Mouse (Mus musculus): ENCODE measurements at regions not wholly inside any gene's neighbourhood (a gene's known extent, or its start where the extent isn't known, plus 50 kb on each side); places are given as distances from the start of the nearest gene placed in this dataset.
"Not testable (repeated sequence)": the region's sequence is repeated elsewhere in the genome, so short reads cannot be mapped to it uniquely, and the experiment has no call there.

DNA sequence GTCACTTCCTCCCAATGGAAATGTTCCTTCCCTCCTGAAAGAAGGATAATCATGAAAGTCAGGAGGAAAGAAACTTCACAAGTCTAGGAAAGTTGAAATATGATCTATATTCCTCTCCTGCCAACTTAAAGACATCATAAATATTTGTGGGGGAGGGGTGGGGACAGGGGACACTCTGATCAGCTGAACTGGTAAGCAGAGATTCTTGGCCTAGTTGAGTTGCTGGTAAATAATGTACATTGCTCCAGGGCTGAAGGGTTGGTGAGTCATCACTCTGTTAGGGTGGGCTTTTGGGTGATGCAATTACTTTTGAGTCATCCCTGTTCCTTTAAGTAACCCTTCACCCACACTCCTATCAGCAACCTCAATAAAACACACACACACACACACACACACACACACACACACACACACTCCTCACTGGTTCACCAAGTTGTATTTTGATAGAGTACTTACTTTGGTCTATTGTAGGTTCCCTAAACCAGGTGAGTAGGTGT lies 56.0 kb downstream of the Ccdc71l start:
- no peak overlapping the region for H3K4me2 ChIP-seq
- no peaks in the 10 kb centered on the region for H3K27me3 ChIP-seq (replicated peaks)
- H3K36me3 ChIP-seq, result no peaks in the 10 kb centered on the region
- no peaks in the 10 kb centered on the region for H3K4me1 ChIP-seq
- no peak overlapping the region for H3K4me3 ChIP-seq (replicated peaks)
- H3K27ac ChIP-seq, result no peak overlapping the region
- no peak for ATAC-seq (ENCODE audit: insufficient read depth, low FRiP score, low read depth)
- no peaks in the 10 kb centered on the region for H3K9me3 ChIP-seq
- no peak overlapping the region for H3K9ac ChIP-seq

DNA sequence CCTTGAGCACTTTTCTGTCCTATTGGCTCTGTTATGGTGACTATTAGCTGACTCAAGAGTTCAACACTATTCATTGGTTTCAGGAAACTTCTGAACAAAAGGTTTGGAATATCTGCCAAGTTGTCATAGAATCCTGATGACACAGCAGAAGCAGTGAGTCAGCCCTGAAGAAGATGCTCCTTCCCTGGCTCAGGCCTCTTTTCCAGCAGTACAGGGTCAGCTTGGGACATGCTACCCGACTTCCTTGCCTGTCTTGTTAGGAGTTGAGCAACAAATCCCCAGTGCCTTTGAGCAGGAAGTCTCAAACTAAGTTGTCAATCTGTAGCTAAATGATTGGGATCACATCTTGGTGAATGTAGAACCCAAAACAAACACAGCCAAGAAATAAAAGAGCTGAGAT lies 56.6 kb downstream of the Ccdc71l start:
- WGBS, result 62% methylated on average over 1 of the region's 1 CpGs
- Histone ChIP-seq H3K27me3 (replicated peaks) (no peaks in the 10 kb centered on the region), H3K4me3 (replicated peaks) (no peak overlapping the region), H3K4me1 (no peaks in the 10 kb centered on the region), H3K36me3 (no peaks in the 10 kb centered on the region), H3K4me2 (no peak overlapping the region), H3K27ac (no peak overlapping the region), H3K9me3 (no peaks in the 10 kb centered on the region), H3K9ac (no peak overlapping the region)
- ATAC-seq (ENCODE audit: insufficient read depth, low FRiP score, low read depth), result no peak

DNA sequence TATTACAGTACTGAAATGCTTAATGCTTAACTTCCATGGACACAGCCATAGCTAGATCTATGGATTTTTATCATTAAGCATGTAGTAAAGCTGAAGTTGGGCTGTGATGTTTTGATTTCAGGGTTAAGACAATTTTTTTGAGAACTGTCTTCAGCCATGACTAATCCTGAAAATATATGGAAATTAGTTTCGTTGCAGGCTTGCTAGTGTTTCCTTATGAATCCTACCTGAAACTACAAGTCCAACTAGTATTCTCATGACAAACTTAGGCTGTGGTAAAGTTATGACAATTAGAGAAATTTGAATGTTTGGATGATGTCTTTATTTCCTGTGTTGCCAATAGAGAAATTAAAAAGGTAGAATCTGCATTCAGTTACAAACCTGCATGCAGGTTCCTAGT lies 59.7 kb downstream of the Ccdc71l start:
- H3K4me1 ChIP-seq, result no peaks in the 10 kb centered on the region
- no peak overlapping the region for H3K27ac ChIP-seq
- no peaks in the 10 kb centered on the region for H3K27me3 ChIP-seq (replicated peaks)
- no peak overlapping the region for H3K4me2 ChIP-seq
- H3K4me3 ChIP-seq (replicated peaks), result no peak overlapping the region
- 75% methylated on average over 1 of the region's 1 CpGs for WGBS
- no peaks in the 10 kb centered on the region for H3K9me3 ChIP-seq
- H3K36me3 ChIP-seq, result no peaks in the 10 kb centered on the region
- ATAC-seq (ENCODE audit: insufficient read depth, low FRiP score, low read depth), result no peak
- no peak overlapping the region for H3K9ac ChIP-seq

DNA sequence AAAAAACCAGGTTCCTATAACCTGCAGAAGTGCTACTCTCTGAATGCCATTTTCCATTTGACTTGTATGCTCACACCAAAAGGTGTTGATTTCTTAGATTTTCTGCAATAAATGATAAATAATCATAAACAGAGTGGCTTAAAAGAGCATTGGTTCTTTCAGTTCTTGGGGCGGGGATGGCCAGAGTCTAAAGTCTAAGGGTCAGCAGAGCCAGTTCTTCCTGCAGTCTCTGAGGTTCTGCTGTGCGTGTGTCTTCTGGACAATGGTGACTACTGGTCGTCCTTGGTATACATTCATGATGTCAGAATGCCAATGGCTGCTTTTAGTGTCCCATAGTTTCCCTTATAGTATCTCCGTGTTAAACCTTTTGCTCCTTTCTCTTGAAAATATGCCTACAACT lies 66.3 kb downstream of the Ccdc71l start:
- H3K4me3 ChIP-seq (replicated peaks), result no peak overlapping the region
- no peak for ATAC-seq (ENCODE audit: insufficient read depth, low FRiP score, low read depth)

DNA sequence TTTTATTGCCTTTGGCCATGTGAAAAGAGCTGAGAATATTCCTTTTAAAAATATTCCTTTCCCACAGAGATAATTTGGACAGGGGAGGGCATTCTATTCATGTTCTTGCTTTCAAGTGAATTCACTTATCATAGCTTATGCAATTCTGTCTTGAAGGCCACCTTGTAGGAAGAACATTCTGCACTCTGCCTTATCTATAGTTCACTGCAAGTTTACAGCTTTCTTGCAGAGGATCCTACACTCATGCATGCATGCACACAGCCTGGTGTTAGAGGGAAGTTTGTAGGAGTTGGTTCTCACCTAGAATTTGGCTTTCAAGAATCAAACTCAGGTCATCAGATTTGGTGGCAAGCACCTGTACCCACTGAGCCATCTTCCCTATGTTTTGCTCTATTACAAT lies 67.4 kb downstream of the Ccdc71l start:
- Histone ChIP-seq H3K27me3 (replicated peaks) (no peaks in the 10 kb centered on the region), H3K36me3 (no peaks in the 10 kb centered on the region), H3K4me1 (no peaks in the 10 kb centered on the region), H3K4me2 (no peak overlapping the region), H3K27ac (no peak overlapping the region), H3K9me3 (no peaks in the 10 kb centered on the region), H3K4me3 (replicated peaks) (no peak overlapping the region), H3K9ac (no peak overlapping the region)
- ATAC-seq (ENCODE audit: insufficient read depth, low FRiP score, low read depth), result no peak

More for the DNA sequence above, 66.3 kb downstream of the Ccdc71l start:
- Histone ChIP-seq H3K27me3 (replicated peaks) (no peaks in the 10 kb centered on the region), H3K9me3 (no peaks in the 10 kb centered on the region), H3K36me3 (no peaks in the 10 kb centered on the region), H3K9ac (no peak overlapping the region), H3K4me1 (no peaks in the 10 kb centered on the region), H3K27ac (no peak overlapping the region), H3K4me2 (no peak overlapping the region)
- 83% methylated on average over 4 of the region's 4 CpGs for WGBS

DNA sequence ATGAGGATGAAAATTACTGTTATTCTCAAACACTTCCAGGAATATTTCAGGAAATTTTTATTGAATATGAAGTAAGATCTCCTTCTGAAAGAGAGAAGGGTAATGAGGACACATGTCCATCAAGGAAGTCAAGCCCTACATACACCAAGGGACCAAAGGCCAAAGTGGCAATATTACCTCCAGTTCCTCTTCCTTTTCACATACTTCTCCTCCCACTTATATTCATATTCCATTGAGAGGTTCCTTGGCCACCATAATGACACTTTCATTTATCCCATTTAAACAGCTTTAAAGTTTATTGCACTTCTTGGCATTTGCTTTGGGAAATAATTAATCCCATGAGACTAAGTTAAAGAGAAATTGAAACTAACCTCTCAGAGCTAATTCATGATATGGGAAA lies 70.9 kb downstream of the Ccdc71l start:
- Histone ChIP-seq H3K9me3 (no peaks in the 10 kb centered on the region), H3K4me2 (no peak overlapping the region), H3K27ac (no peak overlapping the region), H3K4me1 (no peaks in the 10 kb centered on the region), H3K27me3 (replicated peaks) (no peaks in the 10 kb centered on the region), H3K9ac (no peak overlapping the region), H3K36me3 (no peaks in the 10 kb centered on the region), H3K4me3 (replicated peaks) (no peak overlapping the region)
- no peak for ATAC-seq (ENCODE audit: insufficient read depth, low FRiP score, low read depth)

DNA sequence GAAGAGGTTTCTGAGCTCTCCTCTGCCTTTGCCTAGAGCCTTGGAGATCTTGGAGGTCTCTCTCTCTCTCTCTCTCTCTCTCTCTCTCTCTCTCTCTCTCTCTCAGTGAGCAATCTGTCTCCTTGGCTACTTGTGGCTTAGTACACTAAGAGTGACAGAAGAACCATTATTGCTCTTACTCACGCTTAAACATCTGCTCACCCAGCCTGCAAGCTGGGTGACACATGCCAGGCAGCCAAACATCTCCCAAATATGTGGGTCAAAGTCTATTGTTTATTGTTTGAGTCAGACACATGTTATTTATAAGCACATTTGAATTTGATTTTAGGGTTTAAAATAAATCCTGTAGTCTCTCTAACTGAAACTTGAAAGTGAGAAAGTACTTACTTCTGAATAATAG lies 72.7 kb downstream of the Ccdc71l start:
- Histone ChIP-seq H3K27ac (no peak overlapping the region), H3K9ac (no peak overlapping the region), H3K27me3 (replicated peaks) (no peaks in the 10 kb centered on the region), H3K4me2 (no peak overlapping the region), H3K36me3 (no peaks in the 10 kb centered on the region), H3K4me1 (no peaks in the 10 kb centered on the region), H3K9me3 (no peaks in the 10 kb centered on the region), H3K4me3 (replicated peaks) (no peak overlapping the region)
- 53% methylated on average over 1 of the region's 1 CpGs for WGBS
- no peak for ATAC-seq (ENCODE audit: insufficient read depth, low FRiP score, low read depth)

DNA sequence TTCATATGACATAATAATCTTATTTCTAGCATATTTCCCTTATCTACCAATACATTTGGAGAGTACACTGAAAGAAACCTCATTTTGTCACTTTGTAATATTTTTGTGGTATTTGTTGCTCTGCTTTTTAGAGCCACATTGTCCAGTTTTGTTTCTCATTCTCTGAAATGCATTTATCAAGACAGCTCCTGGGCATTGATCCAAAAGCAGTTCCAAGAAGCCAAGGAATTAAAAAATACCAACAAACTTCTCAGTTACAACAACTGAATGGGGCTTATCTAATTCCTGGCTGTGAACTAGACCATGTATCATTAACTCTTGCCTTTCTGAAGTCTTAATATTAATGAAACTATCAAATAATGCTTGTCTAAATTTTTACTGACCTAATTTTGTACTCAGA lies 76.3 kb downstream of the Ccdc71l start:
- H3K9me3 ChIP-seq, result no peaks in the 10 kb centered on the region
- H3K4me3 ChIP-seq (replicated peaks), result no peak overlapping the region
- H3K27me3 ChIP-seq (replicated peaks), result no peaks in the 10 kb centered on the region
- no peaks in the 10 kb centered on the region for H3K4me1 ChIP-seq
- H3K9ac ChIP-seq, result no peak overlapping the region
- H3K27ac ChIP-seq, result no peak overlapping the region
- H3K36me3 ChIP-seq, result no peaks in the 10 kb centered on the region
- H3K4me2 ChIP-seq, result no peak overlapping the region
- no peak for ATAC-seq (ENCODE audit: insufficient read depth, low FRiP score, low read depth)

DNA sequence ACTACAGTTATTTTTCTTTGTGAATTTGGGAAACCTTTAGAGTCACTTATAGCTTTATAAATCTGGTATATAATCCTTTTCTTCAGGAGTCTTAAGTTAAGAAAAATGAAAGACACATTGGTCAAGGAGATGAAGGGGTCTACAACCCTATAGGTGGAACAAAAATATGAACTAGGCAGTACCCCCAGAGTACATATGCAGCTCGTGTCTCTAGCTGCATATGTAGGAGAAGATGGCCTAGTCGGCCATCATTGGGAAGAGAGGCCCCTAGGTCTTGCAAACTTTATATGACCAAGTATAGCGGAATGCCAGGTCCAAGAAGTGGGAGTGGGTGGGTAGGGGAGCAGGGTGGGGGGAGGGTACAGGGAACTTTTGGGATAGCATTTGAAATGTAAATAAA lies 76.7 kb downstream of the Ccdc71l start:
- H3K4me2 ChIP-seq; H3K9ac ChIP-seq; H3K9me3 ChIP-seq; ATAC-seq (ENCODE audit: insufficient read depth, low FRiP score, low read depth); H3K27me3 ChIP-seq (replicated peaks); H3K4me1 ChIP-seq; H3K4me3 ChIP-seq (replicated peaks); H3K27ac ChIP-seq; H3K36me3 ChIP-seq: not testable (repeated sequence)
- 82% methylated on average over 3 of the region's 3 CpGs for WGBS

DNA sequence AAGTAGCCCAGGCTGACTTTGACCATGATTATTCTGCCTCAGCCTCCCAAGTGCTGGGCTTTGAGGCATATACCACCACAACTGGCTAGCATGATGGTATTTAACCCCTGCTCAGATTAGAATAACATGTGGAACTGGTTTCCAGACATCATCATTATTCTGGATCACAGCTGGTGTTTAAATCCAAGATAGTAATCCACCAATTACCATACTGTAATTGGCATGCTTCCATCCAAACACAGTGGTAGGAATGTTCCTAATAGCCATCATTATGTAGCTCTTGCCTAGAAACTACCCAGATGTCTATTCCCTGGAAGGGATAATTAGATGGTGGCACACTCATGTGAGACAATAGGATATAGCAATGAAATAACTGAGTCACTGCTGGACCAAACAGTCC lies 77.4 kb downstream of the Ccdc71l start:
- Histone ChIP-seq H3K27me3 (replicated peaks) (no peaks in the 10 kb centered on the region), H3K4me2 (no peak overlapping the region), H3K4me1 (no peaks in the 10 kb centered on the region), H3K27ac (no peak overlapping the region), H3K9ac (no peak overlapping the region), H3K9me3 (no peaks in the 10 kb centered on the region), H3K36me3 (no peaks in the 10 kb centered on the region), H3K4me3 (replicated peaks) (no peak overlapping the region)
- no peak for ATAC-seq (ENCODE audit: insufficient read depth, low FRiP score, low read depth)

DNA sequence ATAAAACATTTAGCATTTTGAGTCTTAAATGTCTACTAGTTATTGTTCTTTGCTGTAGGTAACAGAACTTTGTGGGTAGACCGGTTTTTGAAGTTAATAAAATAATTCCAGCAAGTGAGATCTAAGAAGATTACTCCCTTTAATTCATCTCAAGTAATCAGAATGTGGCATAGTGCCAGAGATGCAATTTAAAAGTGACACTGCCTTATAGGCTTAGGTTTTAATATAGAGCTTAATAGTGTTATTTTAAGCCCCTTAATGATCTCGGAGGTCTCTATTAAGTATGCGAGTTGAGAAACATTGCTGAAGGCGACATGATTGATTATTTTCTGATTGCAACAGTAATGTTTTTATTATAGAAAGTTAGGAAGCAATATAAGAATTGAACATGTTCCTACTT lies 78.3 kb downstream of the Ccdc71l start:
- ATAC-seq (ENCODE audit: insufficient read depth, low FRiP score, low read depth), result no peak
- 69% methylated on average over 4 of the region's 4 CpGs for WGBS
- H3K27me3 ChIP-seq (replicated peaks), result no peaks in the 10 kb centered on the region
- no peak overlapping the region for H3K4me3 ChIP-seq (replicated peaks)
- no peaks in the 10 kb centered on the region for H3K36me3 ChIP-seq
- no peak overlapping the region for H3K9ac ChIP-seq
- no peak overlapping the region for H3K27ac ChIP-seq
- no peaks in the 10 kb centered on the region for H3K4me1 ChIP-seq
- H3K4me2 ChIP-seq, result no peak overlapping the region
- no peaks in the 10 kb centered on the region for H3K9me3 ChIP-seq

DNA sequence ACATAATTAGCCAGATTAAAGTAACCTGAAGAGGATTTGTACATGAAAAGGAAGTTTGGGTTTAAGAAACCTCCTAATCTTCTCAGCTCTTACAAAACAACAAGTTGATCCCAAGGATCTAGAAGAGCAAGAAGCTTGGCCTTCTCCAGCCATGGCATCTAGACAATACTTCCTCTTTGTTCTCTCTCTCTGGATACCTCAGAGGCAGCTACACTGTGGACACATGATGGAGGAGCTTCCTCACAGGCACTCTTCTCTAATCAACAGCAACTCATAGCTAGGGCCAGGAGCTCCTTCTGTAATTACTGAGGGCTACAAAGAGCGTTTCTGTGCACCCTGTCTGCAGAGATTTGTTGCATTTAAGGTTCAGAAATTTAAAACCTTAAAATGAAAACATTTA lies 79.9 kb downstream of the Ccdc71l start:
- H3K27ac ChIP-seq, result no peak overlapping the region
- H3K4me2 ChIP-seq, result no peak overlapping the region
- no peak overlapping the region for H3K9ac ChIP-seq
- no peaks in the 10 kb centered on the region for H3K27me3 ChIP-seq (replicated peaks)
- H3K4me1 ChIP-seq, result no peaks in the 10 kb centered on the region
- no peak for ATAC-seq (ENCODE audit: insufficient read depth, low FRiP score, low read depth)
- 76% methylated on average over 1 of the region's 1 CpGs for WGBS
- no peaks in the 10 kb centered on the region for H3K9me3 ChIP-seq
- no peak overlapping the region for H3K4me3 ChIP-seq (replicated peaks)
- no peaks in the 10 kb centered on the region for H3K36me3 ChIP-seq

DNA sequence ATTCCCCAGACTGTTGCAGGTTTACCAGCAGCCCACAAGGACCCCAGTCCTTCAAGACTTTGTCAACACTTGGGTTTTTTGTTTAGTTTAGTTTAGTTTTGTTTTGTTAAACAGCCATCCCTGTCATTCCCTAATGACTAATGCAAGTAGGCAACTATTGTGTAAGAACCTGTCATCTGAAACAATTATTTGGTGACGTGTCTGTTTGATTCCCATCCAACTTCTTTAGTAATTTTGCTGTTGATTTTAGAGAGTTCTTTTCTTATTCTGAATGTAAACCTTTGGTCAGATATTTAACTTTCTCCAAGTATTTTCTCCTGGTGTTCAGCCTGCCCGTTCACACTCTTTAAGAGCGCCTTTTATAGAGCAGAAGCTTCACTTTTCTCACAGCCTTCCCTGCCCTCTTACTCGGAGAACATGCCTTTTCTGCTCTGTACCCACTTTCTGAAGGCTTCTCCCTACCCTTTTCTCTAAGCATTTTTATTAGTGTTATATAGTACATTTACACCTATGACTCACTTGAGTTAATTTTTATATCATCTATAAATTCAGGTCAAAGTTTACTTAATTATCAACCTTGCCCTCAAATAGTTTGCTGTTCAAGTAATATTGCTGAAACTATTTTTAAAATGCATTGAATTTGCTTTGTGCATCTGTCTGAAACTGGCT lies 82.0 kb downstream of the Ccdc71l start:
- H3K27me3 ChIP-seq (replicated peaks), result no peaks in the 10 kb centered on the region
- no peaks in the 10 kb centered on the region for H3K9me3 ChIP-seq
- no peak overlapping the region for H3K4me2 ChIP-seq
- H3K4me1 ChIP-seq, result no peaks in the 10 kb centered on the region
- no peak overlapping the region for H3K9ac ChIP-seq
- ATAC-seq (ENCODE audit: insufficient read depth, low FRiP score, low read depth), result no peak
- H3K36me3 ChIP-seq, result no peaks in the 10 kb centered on the region
- no peak overlapping the region for H3K27ac ChIP-seq
- WGBS, result 53% methylated on average over 4 of the region's 4 CpGs
- no peak overlapping the region for H3K4me3 ChIP-seq (replicated peaks)
